In genomic region chr2:130905751-130906583, GRCm38 (mm10) we compare ENCODE assay signal across 8 mouse cellular contexts. TPM values are rescaled to one million over a fixed set of nuclear protein-coding genes. Genes with fewer than 3 reads are reported as not detected.
DNase-seq lines count a peak whose midpoint lies in the region; ATAC-seq and TF ChIP-seq lines count a peak whose summit lies in the region.

Gene 4930402H24Rik (minus strand): TSS chr2:130906406.
Gene Atrn (plus strand): TSS chr2:130906495.

- peak within 1 kb of the TSS; percentile 90 for H3K4me2 ChIP-seq in heart, embryonic 15.5 days
- H3K4me2 ChIP-seq in liver, embryonic 14.5 days (ENCODE audit: low read depth) = peak within 1 kb of the TSS; percentile 90
- H3K4me2 ChIP-seq in neural tube, embryonic 11.5 days (ENCODE audit: low read depth) = peak within 1 kb of the TSS; percentile 91
- peak within 1 kb of the TSS; percentile 89 for H3K4me2 ChIP-seq in stomach, postnatal 0 days (replicated peaks; ENCODE audit: low read depth)

- TF ChIP-seq CTCF in liver, embryonic 14.5 days (IDR thresholded peaks at IDR 0.05; ENCODE audit: low read depth) = no peak
- no peak for TF ChIP-seq CTCF in stomach, postnatal 0 days (IDR thresholded peaks at IDR 0.05; ENCODE audit: low read depth)

- H3K27me3 ChIP-seq in forebrain, embryonic 10.5 days (ENCODE audit: poor library complexity, severe bottlenecking) = no peaks in the 10 kb centered on the region
- no peaks in the 10 kb centered on the region for H3K27me3 ChIP-seq in heart, embryonic 15.5 days
- H3K27me3 ChIP-seq in liver, embryonic 14.5 days (ENCODE audit: control insufficient read depth, insufficient read depth, low read length) = no peaks in the 10 kb centered on the region
- H3K27me3 ChIP-seq in neural tube, embryonic 11.5 days (ENCODE audit: control insufficient read depth, insufficient read depth, low read length) = no peaks in the 10 kb centered on the region
- H3K27me3 ChIP-seq in stomach, postnatal 0 days (ENCODE audit: control insufficient read depth, insufficient read depth, low read length) = no peaks in the 10 kb centered on the region

- peak; percentile 89 for ATAC-seq in CD4-positive, CD25-positive, alpha-beta regulatory T cell, adult 4 months
- peak; percentile 97 for ATAC-seq in heart, embryonic 15.5 days (replicated peaks; ENCODE audit: insufficient number of reproducible peaks, insufficient read depth, low FRiP score, low read depth)
- ATAC-seq in liver, embryonic 14.5 days (ENCODE audit: insufficient read depth) = peak; percentile 99
- ATAC-seq in neural tube, embryonic 11.5 days (ENCODE audit: insufficient read depth, low FRiP score, low TSS enrichment) = peak; percentile 98
- peak; percentile 99 for ATAC-seq in stomach, postnatal 0 days (ENCODE audit: low FRiP score, low TSS enrichment)

- WGBS in forebrain, embryonic 10.5 days = 4% methylated on average over 50 of the region's 50 CpGs
- WGBS in heart, embryonic 15.5 days = 2% methylated on average over 50 of the region's 50 CpGs
- WGBS in liver, embryonic 14.5 days (ENCODE audit: insufficient replicate concordance) = 4% methylated on average over 49 of the region's 50 CpGs
- 6% methylated on average over 42 of the region's 50 CpGs for WGBS in neural tube, embryonic 11.5 days
- WGBS in stomach, postnatal 0 days = 4% methylated on average over 43 of the region's 50 CpGs

- H3K9ac ChIP-seq in heart, embryonic 15.5 days = peak within 1 kb of the TSS; percentile 97
- H3K9ac ChIP-seq in liver, embryonic 14.5 days (replicated peaks) = peak within 1 kb of the TSS; percentile 75
- peak within 1 kb of the TSS; percentile 88 for H3K9ac ChIP-seq in neural tube, embryonic 11.5 days (ENCODE audit: low read length)
- peak within 1 kb of the TSS; percentile 89 for H3K9ac ChIP-seq in stomach, postnatal 0 days (ENCODE audit: low read length)

- TF ChIP-seq EP300 in liver, embryonic 14.5 days (IDR thresholded peaks at IDR 0.05; ENCODE audit: low read depth) = no peak
- TF ChIP-seq EP300 in stomach, postnatal 0 days (optimal IDR thresholded peaks at IDR 0.05) = no peak

- H3K4me3 ChIP-seq in forebrain, embryonic 10.5 days = peak within 1 kb of the TSS; percentile 95
- peak within 1 kb of the TSS; percentile 100 for H3K4me3 ChIP-seq in heart, embryonic 15.5 days
- H3K4me3 ChIP-seq in liver, embryonic 14.5 days (ENCODE audit: insufficient read depth in 1 of 2, low read depth in 2 of 2, low read length in 2 of 2) = peak within 1 kb of the TSS; percentile 77 to 88
- H3K4me3 ChIP-seq in neural tube, embryonic 11.5 days (ENCODE audit: low read depth, low read length) = peak within 1 kb of the TSS; percentile 96
- peak within 1 kb of the TSS; percentile 96 for H3K4me3 ChIP-seq in stomach, postnatal 0 days (ENCODE audit: low read depth, low read length)

- DNase-seq in c-Kit-negative CD71-positive TER-119-positive erythroid progenitor cells, embryonic 14.5 days (ENCODE audit: low read depth, low spot score) = peak; percentile 80
- DNase-seq in forebrain, embryonic 10.5 days (ENCODE audit: extremely low spot score, low spot score) = peak; percentile 92
- DNase-seq in kidney, postnatal 25 days = peak; percentile 93 to 96
- peak; percentile 80 to 81 (median 81) for DNase-seq in liver, embryonic 14.5 days (ENCODE audit: low read depth in 3 of 3, low spot score in 3 of 3)
- DNase-seq in neural tube, embryonic 11.5 days (ENCODE audit: low spot score) = peak; percentile 97
- peak; percentile 97 for DNase-seq in stomach, postnatal 0 days (ENCODE audit: low spot score)

- H3K9me3 ChIP-seq in forebrain, embryonic 10.5 days = no peaks in the 10 kb centered on the region
- no peaks in the 10 kb centered on the region for H3K9me3 ChIP-seq in heart, embryonic 15.5 days (replicated peaks)
- H3K9me3 ChIP-seq in liver, embryonic 14.5 days (ENCODE audit: control insufficient read depth, low read length) = no peaks in the 10 kb centered on the region
- no peaks in the 10 kb centered on the region for H3K9me3 ChIP-seq in neural tube, embryonic 11.5 days (ENCODE audit: control insufficient read depth, low read length)
- H3K9me3 ChIP-seq in stomach, postnatal 0 days (ENCODE audit: control insufficient read depth, low read length) = no peaks in the 10 kb centered on the region

- H3K36me3 ChIP-seq in forebrain, embryonic 10.5 days (replicated peaks) = no peaks in the 10 kb centered on the region
- H3K36me3 ChIP-seq in heart, embryonic 15.5 days = no peaks in the 10 kb centered on the region
- no peaks in the 10 kb centered on the region for H3K36me3 ChIP-seq in liver, embryonic 14.5 days (replicated peaks; ENCODE audit: control insufficient read depth, insufficient read depth, low read depth)
- no peaks in the 10 kb centered on the region for H3K36me3 ChIP-seq in neural tube, embryonic 11.5 days (ENCODE audit: control insufficient read depth, insufficient read depth, low read length)
- H3K36me3 ChIP-seq in stomach, postnatal 0 days (ENCODE audit: control insufficient read depth, insufficient read depth, low read length) = no peaks in the 10 kb centered on the region

- H3K4me1 ChIP-seq in forebrain, embryonic 10.5 days = peaks cover 25% of the 10 kb centered on the region
- H3K4me1 ChIP-seq in heart, embryonic 15.5 days (replicated peaks) = peaks cover 16% of the 10 kb centered on the region
- peaks cover 13 to 19% of the 10 kb centered on the region in 2 experiments for H3K4me1 ChIP-seq in liver, embryonic 14.5 days (replicated peaks; ENCODE audit: control insufficient read depth in 2 of 2, insufficient read depth in 2 of 2, low read length in 1 of 2)
- H3K4me1 ChIP-seq in neural tube, embryonic 11.5 days (ENCODE audit: control insufficient read depth, insufficient read depth, low read length) = peaks cover 11% of the 10 kb centered on the region
- peaks cover 8% of the 10 kb centered on the region for H3K4me1 ChIP-seq in stomach, postnatal 0 days (replicated peaks; ENCODE audit: control insufficient read depth, insufficient read depth)

- H3K27ac ChIP-seq in forebrain, embryonic 10.5 days = peak within 1 kb of the TSS; percentile 89
- H3K27ac ChIP-seq in heart, embryonic 15.5 days = peak within 1 kb of the TSS; percentile 83
- peak within 1 kb of the TSS; percentile 15; the same call in 1 of the 2 replicates for H3K27ac ChIP-seq in liver, embryonic 14.5 days
- peak within 1 kb of the TSS; percentile 56; the same call in 1 of the 2 replicates for H3K27ac ChIP-seq in neural tube, embryonic 11.5 days (ENCODE audit: low read depth, low read length)
- peak within 1 kb of the TSS; percentile 87 for H3K27ac ChIP-seq in stomach, postnatal 0 days (replicated peaks)

RNA-seq across cellular contexts. Expression of gene 4930402H24Rik, which starts in this region (rescaled TPM):
- polyA plus RNA-seq in CD4-positive, CD25-positive, alpha-beta regulatory T cell, adult 4 months (2017; shearing (Covaris generic)) = 10 to 100 TPM; 13.0 to 13.6 TPM
- 23.9 and 24.3 TPM in 2 replicates for polyA plus RNA-seq in forebrain, embryonic 10.5 days (2016; fragmentation: Nextera tagmentation; extraction: Ambion mirVana)
- 49.2 and 50.9 TPM in 2 replicates for polyA plus RNA-seq in heart, embryonic 15.5 days (2015; fragmentation: Nextera tagmentation; extraction: Ambion mirVana)
- 3.9 and 4.4 TPM in 2 replicates for polyA plus RNA-seq in liver, embryonic 14.5 days (2012; rRNA removed)
- polyA plus RNA-seq in liver, embryonic 14.5 days (2014; fragmentation: Nextera tagmentation; extraction: Ambion mirVana) = 6.9 and 8.6 TPM in 2 replicates
- 61.6 and 63.2 TPM in 2 replicates for polyA plus RNA-seq in neural tube, embryonic 11.5 days (2014; fragmentation: Nextera tagmentation; extraction: Ambion mirVana)
- 10.0 and 11.2 TPM in 2 replicates for polyA plus RNA-seq in stomach, postnatal 0 days (2015; fragmentation: Nextera tagmentation; extraction: Ambion mirVana)

RNA-seq across cellular contexts. Expression of gene Atrn, which starts in this region (rescaled TPM):
- 1 to 10 TPM; 4.0 to 8.5 TPM for polyA plus RNA-seq in CD4-positive, CD25-positive, alpha-beta regulatory T cell, adult 4 months (2017; shearing (Covaris generic))
- 5.4 and 6.6 TPM in 2 replicates for polyA plus RNA-seq in forebrain, embryonic 10.5 days (2016; fragmentation: Nextera tagmentation; extraction: Ambion mirVana)
- polyA plus RNA-seq in heart, embryonic 15.5 days (2015; fragmentation: Nextera tagmentation; extraction: Ambion mirVana) = 4.0 and 5.5 TPM in 2 replicates
- polyA plus RNA-seq in liver, embryonic 14.5 days (2012; rRNA removed) = 3.1 and 3.2 TPM in 2 replicates
- polyA plus RNA-seq in liver, embryonic 14.5 days (2014; fragmentation: Nextera tagmentation; extraction: Ambion mirVana) = 2.4 and 2.5 TPM in 2 replicates
- polyA plus RNA-seq in neural tube, embryonic 11.5 days (2014; fragmentation: Nextera tagmentation; extraction: Ambion mirVana) = 10.8 and 11.5 TPM in 2 replicates
- 3.7 and 3.8 TPM in 2 replicates for polyA plus RNA-seq in stomach, postnatal 0 days (2015; fragmentation: Nextera tagmentation; extraction: Ambion mirVana)

Comparison
In these comparisons a context has a peak if more than half of its experiments do, and no peak if none do; other contexts are left out.
1. Peak in every context shown above with its lines: DNase-seq, ATAC-seq, H3K4me3 ChIP-seq and H3K27ac ChIP-seq.
2. H3K27ac ChIP-seq: peak in every context shown above with its lines; median percentile 89 in forebrain, embryonic 10.5 days; 87 in stomach, postnatal 0 days; 83 in heart, embryonic 15.5 days; 56 in neural tube, embryonic 11.5 days; 15 in liver, embryonic 14.5 days.